Mouse (Mus musculus) spleen, postnatal 14 days (tissue): ENCODE measurements at regions not wholly inside any gene's neighbourhood (a gene's known extent, or its start where the extent isn't known, plus 50 kb on each side); places are given as distances from the start of the nearest gene placed in this dataset.
"Not testable (repeated sequence)": the region's sequence is repeated elsewhere in the genome, so short reads cannot be mapped to it uniquely, and the experiment has no call there.

ENCODE experiments used
- DNase-seq, 2 experiments: peaks; one replicate each; pipeline ENCODE4 v3.0.0; 2021 to 2022; ENCODE audit warnings: low spot score in 2 of 2

DNA sequence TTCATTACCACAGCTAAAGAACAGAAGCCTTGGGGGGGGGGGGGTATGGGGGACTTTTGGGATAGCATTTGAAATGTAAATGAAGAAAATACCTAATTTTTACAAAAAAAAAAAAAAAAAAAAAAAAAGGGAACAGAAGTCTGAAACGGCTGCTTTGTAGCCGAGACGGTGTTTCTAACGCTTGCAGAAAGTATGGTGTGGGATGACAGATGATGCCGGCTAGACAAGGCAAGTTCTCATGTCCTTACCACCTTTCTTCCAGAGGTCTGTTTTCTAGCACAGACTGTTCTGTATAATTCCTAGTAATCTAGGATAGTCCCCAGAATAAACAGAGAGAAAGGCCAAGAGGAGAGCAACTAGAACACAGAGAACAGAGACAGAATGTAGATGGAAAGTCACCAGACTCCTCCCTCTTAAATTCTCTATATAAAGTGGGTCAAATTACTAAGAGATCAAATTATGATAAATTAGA, 67.2 kb upstream of the Chd2 start:
- DNase-seq: no peak

GRCm38 (mm10) chr7:73608070-73608803, 66.6 kb upstream of the Chd2 start:
- no peak for DNase-seq

DNA sequence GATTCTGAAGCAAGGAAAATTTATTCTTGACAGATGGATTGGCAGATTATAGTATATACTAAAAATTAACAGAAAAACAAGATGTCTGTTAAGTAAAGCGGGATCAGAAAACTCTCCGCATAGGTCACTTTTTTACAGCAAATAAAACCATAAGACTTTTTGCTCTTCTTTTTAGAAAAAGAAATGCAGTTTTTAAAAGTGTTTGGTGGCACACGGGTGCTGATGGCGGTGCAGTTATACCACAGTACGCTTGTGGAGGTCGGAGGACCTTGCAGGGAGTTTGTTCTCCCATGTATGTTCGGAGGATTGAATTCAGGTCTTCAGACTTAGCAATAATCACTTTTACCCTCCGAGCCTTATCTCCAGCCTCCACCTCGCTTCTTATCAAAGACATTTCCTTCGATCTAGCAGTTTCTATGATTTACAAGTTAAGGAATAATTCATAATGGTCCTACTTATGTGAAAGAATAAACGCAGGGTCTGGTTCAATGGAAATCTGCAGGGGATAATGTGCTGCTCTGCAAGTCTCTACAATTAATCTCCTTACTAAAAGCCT, 65.9 kb upstream of the Chd2 start:
- DNase-seq: no peak

GRCm38 (mm10) chr7:73606677-73607449, 65.2 kb upstream of the Chd2 start:
- peak; percentile 80 to 89 for DNase-seq

- DNase-seq: no peak
Measured at GRCm38 (mm10) chr7:73604597-73604996, 63.0 kb upstream of the Chd2 start.

GRCm38 (mm10) chr7:73602815-73603551, 61.4 kb upstream of the Chd2 start:
- DNase-seq: no peak

DNA sequence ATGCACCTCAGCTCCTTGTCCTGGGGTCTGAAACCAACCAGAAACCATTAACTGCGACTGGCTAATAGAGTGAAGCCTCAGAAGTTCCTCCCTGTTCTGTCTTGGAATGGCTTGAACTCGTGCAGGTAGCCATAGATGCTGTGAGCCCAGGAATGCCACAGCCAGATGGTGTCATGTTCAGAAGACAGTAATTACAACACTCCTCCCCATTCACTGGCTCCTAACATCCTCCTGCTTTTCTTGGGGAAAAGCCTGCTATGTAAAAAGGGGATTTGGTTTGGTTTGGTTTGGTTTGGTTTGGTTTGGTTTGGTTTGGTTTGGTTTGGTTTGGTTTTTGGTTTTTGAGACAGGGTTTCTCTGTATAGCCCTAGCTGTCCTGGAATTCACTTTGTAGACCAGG, 59.7 kb upstream of the Chd2 start:
- DNase-seq: no peak

GRCm38 (mm10) chr7:73600776-73601175, 59.1 kb upstream of the Chd2 start:
- no peak for DNase-seq

- not testable (repeated sequence) for DNase-seq
Measured at GRCm38 (mm10) chr7:73600003-73600385, 58.4 kb upstream of the Chd2 start.

- no peak for DNase-seq
Measured at GRCm38 (mm10) chr7:73599354-73600002, 57.8 kb upstream of the Chd2 start.

- no peak for DNase-seq
Measured at GRCm38 (mm10) chr7:73597968-73598367, 56.3 kb upstream of the Chd2 start.

DNA sequence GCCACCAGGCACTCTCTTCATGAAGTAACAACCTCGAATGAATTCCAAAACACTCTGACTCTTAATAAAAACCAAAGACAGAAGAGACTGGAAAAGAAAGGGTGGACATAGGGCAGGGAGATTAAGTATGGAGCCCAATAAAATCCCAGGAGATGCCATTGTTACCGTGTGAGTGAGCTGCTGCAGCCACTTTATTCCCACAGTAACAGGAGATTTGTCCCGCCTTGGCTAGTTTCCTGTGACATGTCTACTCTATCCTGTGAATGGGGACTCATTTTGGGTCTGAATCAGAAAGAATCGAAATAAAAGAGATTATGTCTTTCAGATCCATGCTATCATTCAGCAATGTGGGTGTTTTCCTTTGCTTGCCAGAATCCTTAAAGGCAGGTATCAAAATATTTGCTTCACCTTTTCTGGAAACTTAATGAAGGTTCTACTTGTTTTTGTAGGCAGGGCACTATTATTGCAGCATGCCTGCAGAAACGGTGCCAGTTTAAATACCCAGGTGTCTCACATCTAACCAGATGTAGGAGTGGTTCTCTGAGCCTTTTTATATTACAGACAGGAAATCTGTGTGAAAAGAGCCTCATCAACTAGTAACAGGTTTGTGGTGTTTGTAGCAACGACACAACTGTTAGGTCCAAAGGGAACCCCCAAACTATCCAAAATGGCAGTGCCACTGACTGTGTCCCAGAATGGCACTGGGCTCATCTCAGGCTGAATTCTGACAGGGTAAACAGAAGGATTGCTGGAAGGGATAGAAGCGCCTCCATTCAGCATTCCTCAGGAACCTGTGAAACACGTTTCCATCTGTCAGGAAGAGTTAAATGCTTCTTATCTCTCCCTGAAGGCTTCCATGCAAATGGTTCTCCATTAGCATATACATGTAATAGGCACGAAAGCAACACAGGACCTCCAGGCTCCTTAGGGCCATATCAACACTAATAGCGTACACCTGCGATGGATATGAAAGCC, 55.5 kb upstream of the Chd2 start:
- DNase-seq: no peak

GRCm38 (mm10) chr7:73596415-73596814, 54.8 kb upstream of the Chd2 start:
- no peak for DNase-seq

DNA sequence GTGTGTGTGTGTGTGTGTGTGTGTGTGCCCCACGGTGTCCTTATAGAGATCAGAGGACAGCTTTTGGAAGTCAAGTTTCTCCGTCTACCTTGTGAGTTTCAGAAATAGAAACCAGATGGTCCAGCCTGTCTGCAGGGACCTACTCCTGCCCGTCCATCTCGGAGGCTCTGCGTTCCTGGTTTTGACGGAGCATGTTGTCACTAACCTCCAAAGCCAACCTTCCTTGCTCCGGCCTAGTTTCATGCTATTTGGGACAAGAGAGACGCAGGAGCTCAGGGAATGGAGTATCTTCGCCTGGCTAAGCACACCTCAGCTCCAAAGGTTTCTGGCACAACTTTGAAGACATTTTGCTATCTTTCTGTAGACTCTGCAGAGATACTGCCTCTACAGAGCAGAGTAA, 54.2 kb upstream of the Chd2 start:
- DNase-seq: no peak

GRCm38 (mm10) chr7:73595140-73595825, 53.7 kb upstream of the Chd2 start:
- peak; percentile 77 to 85 for DNase-seq

GRCm38 (mm10) chr7:73594492-73595139, 53.0 kb upstream of the Chd2 start:
- DNase-seq: no peak

GRCm38 (mm10) chr7:73593645-73594385, 52.2 kb upstream of the Chd2 start:
- DNase-seq: no peak

GRCm38 (mm10) chr7:73592857-73593256, 51.2 kb upstream of the Chd2 start:
- no peak for DNase-seq
